11 mouse cellular contexts compared by ENCODE assay signal in genomic region chr5:9661870-9662589, GRCm38 (mm10).
A peak's percentile ranks its signal among the peaks of the same experiment; 100 is the strongest.
DNase-seq lines count a peak whose midpoint lies in the region; ATAC-seq lines count a peak whose summit lies in the region.
"Had no signal": no experiment of that assay in that cellular context is flagged by ENCODE, and none has a peak within 500 bp of the region (broad histone marks: within the 10 kb centered on the region; RNA-seq: fewer than 3 reads in every experiment).

No protein-coding gene starts in this region.

- no peaks in the 10 kb centered on the region for H3K9me3 ChIP-seq in forebrain, embryonic 12.5 days
- H3K9me3 ChIP-seq: G1E; limb, embryonic 10.5 days had no signal

- H3K4me3 ChIP-seq in forebrain, embryonic 12.5 days (replicated peaks), result no peak overlapping the region
- H3K4me3 ChIP-seq: limb, embryonic 10.5 days had no signal

- 38% methylated on average over 9 of the region's 9 CpGs for WGBS in forebrain, embryonic 12.5 days

- H3K36me3 ChIP-seq in forebrain, embryonic 12.5 days (replicated peaks), result no peaks in the 10 kb centered on the region
- H3K36me3 ChIP-seq: G1E; limb, embryonic 10.5 days had no signal

- H3K27ac ChIP-seq in forebrain, embryonic 12.5 days, result peak overlapping the region; percentile 31; the same call in 1 of the 2 replicates
- H3K27ac ChIP-seq: limb, embryonic 10.5 days; macrophage had no signal

- peak; percentile 81; the same call in 1 of the 2 replicates for ATAC-seq in forebrain, embryonic 12.5 days (ENCODE audit: low FRiP score)
- no peak for ATAC-seq in megakaryocyte-erythroid progenitor cell, adult 5-6 weeks (replicated peaks; ENCODE audit: low FRiP score, low TSS enrichment, poor library complexity, severe bottlenecking)

- H3K4me1 ChIP-seq in forebrain, embryonic 12.5 days, result peaks cover 7% of the 10 kb centered on the region
- H3K4me1 ChIP-seq: limb, embryonic 10.5 days had no signal

- no peak overlapping the region for H3K9ac ChIP-seq in forebrain, embryonic 12.5 days

- no peaks in the 10 kb centered on the region for H3K27me3 ChIP-seq in forebrain, embryonic 12.5 days

- H3K4me2 ChIP-seq in forebrain, embryonic 12.5 days, result no peak overlapping the region

- peak; percentile 63 to 68 for DNase-seq in frontal cortex, postnatal 10 days (ENCODE audit: low spot score in 2 of 2)
- DNase-seq in left cerebral cortex, adult 11 months (ENCODE audit: low spot score), result peak; percentile 53
- DNase-seq in retina, embryonic 14.5 days (ENCODE audit: low spot score), result peak; percentile 5
- no peak for DNase-seq in adipocyte (ENCODE audit: low spot score)
- DNase-seq in kidney, adult 11 months, result no peak
- DNase-seq: thymus, postnatal 4 days had no signal

Comparison
In these comparisons a context has a peak if more than half of its experiments do, and no peak if none do; other contexts are left out.
1. DNase-seq: peak in frontal cortex, postnatal 10 days (2 of 2), left cerebral cortex, adult 11 months (single experiment) and retina, embryonic 14.5 days (single experiment); none in adipocyte (single experiment) and kidney, adult 11 months (single experiment).